Mouse (Mus musculus): ENCODE data around the gene Atp10a. TPM values are rescaled to one million over a fixed set of nuclear protein-coding genes. Genes with fewer than 3 reads are reported as not detected.
A peak's percentile ranks its signal among the peaks of the same experiment; 100 is the strongest.

Atp10a gene
- total RNA-seq, 1 experiment from 2014 or later, result 67.1 TPM

GRCm38 (mm10) chr7:58690069-58690923 is 34.3 kb downstream of the Atp10a start:
- no peak for DNase-seq

- no peak for DNase-seq
Measured at GRCm38 (mm10) chr7:58690997-58691596, 35.1 kb downstream of the Atp10a start.

GRCm38 (mm10) chr7:58692704-58693103 is 36.7 kb downstream of the Atp10a start:
- peak; percentile 17 for DNase-seq

- no peak for DNase-seq
Measured at GRCm38 (mm10) chr7:58693342-58693741, 37.4 kb downstream of the Atp10a start.

- DNase-seq, result no peak
Measured at GRCm38 (mm10) chr7:58695661-58696060, 39.7 kb downstream of the Atp10a start.

GRCm38 (mm10) chr7:58697092-58697491 is 41.1 kb downstream of the Atp10a start:
- DNase-seq, result no peak

GRCm38 (mm10) chr7:58698738-58699442 is 42.9 kb downstream of the Atp10a start:
- no peak for DNase-seq

- no peak for DNase-seq
Measured at GRCm38 (mm10) chr7:58701311-58701710, 45.3 kb downstream of the Atp10a start.

GRCm38 (mm10) chr7:58705158-58705557 is 49.2 kb downstream of the Atp10a start:
- no peak for DNase-seq

GRCm38 (mm10) chr7:58709306-58709705 is 53.3 kb downstream of the Atp10a start:
- no peak for DNase-seq

- DNase-seq, result no peak
Measured at GRCm38 (mm10) chr7:58710312-58710711, 54.3 kb downstream of the Atp10a start.

GRCm38 (mm10) chr7:58711811-58712210 is 55.8 kb downstream of the Atp10a start:
- no peak for DNase-seq

GRCm38 (mm10) chr7:58715576-58716144 is 59.7 kb downstream of the Atp10a start:
- no peak for DNase-seq

GRCm38 (mm10) chr7:58716626-58717025 is 60.7 kb downstream of the Atp10a start:
- no peak for DNase-seq

- no peak for DNase-seq
Measured at GRCm38 (mm10) chr7:58718556-58718955, 62.6 kb downstream of the Atp10a start.

- DNase-seq, result no peak
Measured at GRCm38 (mm10) chr7:58719218-58719938, 63.4 kb downstream of the Atp10a start.

GRCm38 (mm10) chr7:58722250-58722649 is 66.3 kb downstream of the Atp10a start:
- no peak for DNase-seq

GRCm38 (mm10) chr7:58730201-58730600 is 74.2 kb downstream of the Atp10a start:
- no peak for DNase-seq

- DNase-seq, result no peak
Measured at GRCm38 (mm10) chr7:58730831-58731230, 74.9 kb downstream of the Atp10a start.

- DNase-seq, result no peak
Measured at GRCm38 (mm10) chr7:58732406-58732805, 76.4 kb downstream of the Atp10a start.

GRCm38 (mm10) chr7:58733490-58733901 is 77.5 kb downstream of the Atp10a start:
- no peak for DNase-seq
